Mouse (Mus musculus): ENCODE measurements around the gene Apom. TPM values are rescaled to one million over a fixed set of nuclear protein-coding genes. Genes with fewer than 3 reads are reported as not detected.
"Not testable (repeated sequence)": the region's sequence is repeated elsewhere in the genome, so short reads cannot be mapped to it uniquely, and the experiment has no call there.

Apom gene
- polyA plus RNA-seq, 1 experiment from 2014 or later: 2.2 TPM

DNA sequence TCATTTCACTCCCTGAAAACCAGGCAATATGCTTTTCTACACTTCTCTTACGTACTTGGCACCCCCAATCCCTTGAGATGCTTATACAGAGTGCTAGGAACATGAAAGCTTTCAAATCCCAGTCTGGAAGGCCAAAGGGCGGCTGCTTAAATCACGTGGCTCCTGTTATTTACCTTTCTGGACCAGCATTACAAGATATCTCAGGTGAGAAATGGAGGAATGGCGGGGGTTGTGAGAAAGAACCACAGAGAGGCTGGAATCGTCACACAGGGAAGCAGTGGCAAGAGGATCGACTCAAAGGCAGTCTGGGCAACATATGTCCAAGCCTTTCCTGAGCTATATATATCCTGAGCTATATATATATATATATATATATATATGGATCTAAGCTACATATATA lies 6.3 kb downstream of the Apom start:
- Histone ChIP-seq H3K27ac (replicated peaks) (peak overlapping the region; percentile 89), H3K9me3 (no peaks in the 10 kb centered on the region), H3K9ac (peak overlapping the region; percentile 91), H3K4me3 (peak overlapping the region; percentile 79), H3K36me3 (peaks cover 46% of the 10 kb centered on the region), H3K4me1 (peaks cover 41% of the 10 kb centered on the region), H3K4me2 (peak overlapping the region; percentile 85), H3K27me3 (replicated peaks) (no peaks in the 10 kb centered on the region)
- ATAC-seq (ENCODE audit: extremely low read depth, insufficient number of reproducible peaks, low FRiP score, low TSS enrichment): no peak
- WGBS: 28% methylated on average over 6 of the region's 6 CpGs

DNA sequence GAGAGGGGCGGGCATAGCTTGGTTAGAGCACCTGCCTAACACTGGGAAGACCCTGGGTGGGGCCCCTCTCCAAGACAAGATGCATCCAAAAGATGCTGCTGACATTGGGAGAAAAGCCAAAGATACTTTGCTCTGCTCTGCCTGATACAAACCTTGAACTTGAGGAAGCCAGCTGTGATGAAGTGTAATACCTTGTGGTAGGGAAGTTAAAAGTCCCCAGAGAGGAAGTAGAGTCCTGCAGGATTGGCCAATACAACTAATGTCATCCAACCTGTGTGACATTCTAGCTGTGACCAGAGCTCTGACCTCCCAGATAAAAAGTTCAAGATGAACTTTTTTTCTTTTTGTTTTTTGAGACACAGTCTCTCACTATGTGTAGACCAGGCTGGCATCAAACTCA lies 6.8 kb downstream of the Apom start:
- H3K27ac ChIP-seq (replicated peaks): peak overlapping the region; percentile 89; the same call in 1 of the 2 replicates
- H3K4me2 ChIP-seq: peak overlapping the region; percentile 85
- H3K36me3 ChIP-seq: peaks cover 41% of the 10 kb centered on the region
- H3K27me3 ChIP-seq (replicated peaks): no peaks in the 10 kb centered on the region
- H3K4me3 ChIP-seq: no peak overlapping the region
- H3K9ac ChIP-seq: peak overlapping the region; percentile 91
- peaks cover 45% of the 10 kb centered on the region for H3K4me1 ChIP-seq
- 93% methylated on average over 1 of the region's 1 CpGs for WGBS
- no peaks in the 10 kb centered on the region for H3K9me3 ChIP-seq
- ATAC-seq (ENCODE audit: extremely low read depth, insufficient number of reproducible peaks, low FRiP score, low TSS enrichment): no peak

DNA sequence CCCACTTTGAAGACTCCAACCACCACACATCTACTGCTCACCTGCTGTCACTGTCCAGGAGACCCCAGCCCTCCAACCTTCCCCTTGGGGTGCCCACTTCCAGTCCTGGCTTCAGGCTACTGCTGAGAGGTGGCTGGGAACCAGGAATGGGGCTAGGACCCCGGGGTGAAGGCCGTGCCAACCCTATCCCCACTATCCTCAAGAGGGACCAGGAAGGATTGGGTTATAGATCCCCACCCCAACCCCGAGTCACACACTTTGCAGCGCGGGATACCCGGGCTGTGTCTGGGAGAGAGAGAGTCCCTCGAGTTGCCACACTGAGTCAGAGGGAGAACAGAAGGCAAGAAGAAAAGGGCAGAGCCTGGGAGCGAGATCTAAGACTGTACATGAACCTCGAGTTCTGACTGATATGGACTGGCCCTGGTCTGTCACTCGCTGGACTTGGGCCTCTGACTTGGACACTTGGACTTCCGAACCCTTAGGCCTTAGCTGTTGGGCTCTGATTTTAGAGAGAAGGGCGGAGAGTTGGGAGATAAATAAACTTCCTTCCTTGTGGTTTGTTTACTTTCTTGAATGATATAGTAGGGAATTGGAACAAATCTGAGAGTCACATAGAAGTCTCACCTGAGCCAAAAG lies 7.5 kb downstream of the Apom start:
- Histone ChIP-seq H3K4me1 (peaks cover 52% of the 10 kb centered on the region), H3K36me3 (peaks cover 41% of the 10 kb centered on the region)
- H3K27me3 ChIP-seq (replicated peaks); H3K4me3 ChIP-seq; H3K9me3 ChIP-seq; H3K27ac ChIP-seq (replicated peaks); H3K4me2 ChIP-seq; H3K9ac ChIP-seq; ATAC-seq (ENCODE audit: extremely low read depth, insufficient number of reproducible peaks, low FRiP score, low TSS enrichment): not testable (repeated sequence)
- WGBS: 88% methylated on average over 12 of the region's 12 CpGs

DNA sequence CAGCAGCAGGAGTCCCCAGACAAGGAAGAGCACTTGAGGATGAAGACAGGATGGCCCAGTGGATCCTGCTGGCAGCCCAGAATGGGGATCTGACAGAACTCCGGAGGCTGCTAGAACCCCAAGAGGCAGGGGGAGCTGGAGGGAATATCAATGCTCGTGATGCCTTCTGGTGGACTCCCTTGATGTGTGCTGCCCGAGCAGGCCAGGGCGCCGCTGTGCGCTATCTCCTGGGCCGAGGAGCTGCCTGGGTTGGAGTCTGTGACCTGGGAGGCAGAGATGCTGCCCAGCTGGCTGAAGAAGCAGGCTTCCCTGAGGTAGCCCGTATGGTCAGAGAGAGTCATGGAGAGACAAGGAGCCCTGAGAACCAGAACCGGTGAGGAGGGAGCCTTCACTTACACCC lies 8.6 kb downstream of the Apom start:
- ATAC-seq (ENCODE audit: extremely low read depth, insufficient number of reproducible peaks, low FRiP score, low TSS enrichment); H3K27me3 ChIP-seq (replicated peaks): not testable (repeated sequence)
- WGBS: 92% methylated on average over 9 of the region's 9 CpGs

DNA sequence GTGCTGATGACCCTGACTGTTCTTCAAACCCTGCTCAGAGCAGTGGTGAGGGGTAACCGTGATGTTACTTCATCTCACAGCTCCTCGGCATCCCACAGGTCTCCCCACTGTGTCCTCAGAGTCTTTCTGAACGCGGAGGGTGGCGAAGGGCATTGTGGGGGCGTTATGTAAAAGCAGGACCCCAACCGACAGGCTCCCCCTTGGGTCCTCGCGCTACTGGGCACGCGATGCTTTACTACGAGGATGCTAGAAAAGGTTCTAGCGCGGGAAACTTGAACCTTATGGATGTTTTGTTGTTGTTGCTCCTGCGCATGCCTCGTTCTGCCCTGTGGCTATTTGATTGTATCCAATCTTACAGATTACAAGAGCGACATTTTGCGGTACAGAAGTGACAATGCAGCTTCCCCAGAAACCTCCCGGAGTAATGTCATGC lies 10.0 kb downstream of the Apom start, which contains the start of gene Csnk2b:
Gene Csnk2b (minus strand): TSS at position 183 of the 433 bp plus-strand sequence.
- under 1% methylated on average over 19 of the region's 19 CpGs for WGBS
- H3K27me3 ChIP-seq (replicated peaks): no peaks in the 10 kb centered on the region
- H3K27ac ChIP-seq (replicated peaks): peak within 1 kb of the TSS; percentile 92
- no peak for ATAC-seq (ENCODE audit: extremely low read depth, insufficient number of reproducible peaks, low FRiP score, low TSS enrichment)
- peak within 1 kb of the TSS; percentile 98 for H3K4me3 ChIP-seq
- H3K36me3 ChIP-seq: peaks cover 50% of the 10 kb centered on the region
- no peaks in the 10 kb centered on the region for H3K9me3 ChIP-seq
- H3K4me2 ChIP-seq: peak within 1 kb of the TSS; percentile 96
- H3K4me1 ChIP-seq: peaks cover 37% of the 10 kb centered on the region
- H3K9ac ChIP-seq: peak within 1 kb of the TSS; percentile 99

More for the DNA sequence above, 8.6 kb downstream of the Apom start:
- peaks cover 42% of the 10 kb centered on the region for H3K36me3 ChIP-seq
- H3K4me1 ChIP-seq: peaks cover 48% of the 10 kb centered on the region
- H3K9ac ChIP-seq; H3K4me2 ChIP-seq; H3K27ac ChIP-seq (replicated peaks); H3K9me3 ChIP-seq; H3K4me3 ChIP-seq: not testable (repeated sequence)

DNA sequence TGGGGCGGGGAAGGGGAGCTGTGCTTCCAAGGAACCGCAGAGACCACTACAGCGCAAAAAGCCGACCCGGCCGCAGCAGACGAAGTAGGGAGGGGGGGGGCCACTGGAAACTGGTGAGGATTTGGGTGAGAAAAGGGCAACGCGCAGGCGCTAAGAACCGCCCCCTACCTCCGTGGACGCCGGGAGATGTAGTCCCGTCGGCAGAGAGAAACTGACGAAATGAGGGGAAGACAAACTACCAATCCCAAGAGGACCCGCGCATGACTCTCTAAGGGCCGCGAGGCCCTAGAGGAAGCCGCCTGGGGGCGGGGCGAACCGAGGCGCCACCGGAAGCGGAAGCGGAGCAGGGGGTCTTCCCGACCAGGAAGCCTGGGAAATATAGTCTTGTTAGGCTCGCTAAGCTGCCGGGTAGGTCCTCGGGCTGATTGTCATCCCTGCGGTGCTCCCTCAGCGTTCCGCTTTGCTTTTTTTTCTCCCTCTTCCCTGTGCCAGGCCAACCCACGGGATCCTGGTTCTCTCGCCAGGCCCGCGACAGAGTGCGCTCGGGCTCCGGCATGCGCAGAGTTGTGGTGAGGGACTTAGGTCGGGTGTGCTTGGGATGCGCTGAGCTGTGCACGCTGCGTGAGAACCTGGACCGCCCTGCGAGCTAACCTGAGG lies 10.6 kb downstream of the Apom start, which contains the start of gene Gpank1:
Gene Gpank1 (plus strand): TSS at position 313 of the 657 bp plus-strand sequence.
- Histone ChIP-seq H3K36me3 (peaks cover 55% of the 10 kb centered on the region), H3K4me1 (peaks cover 33% of the 10 kb centered on the region), H3K4me3 (peak within 1 kb of the TSS; percentile 98), H3K27ac (replicated peaks) (peak within 1 kb of the TSS; percentile 92), H3K4me2 (peak within 1 kb of the TSS; percentile 96), H3K9me3 (no peaks in the 10 kb centered on the region), H3K27me3 (replicated peaks) (no peaks in the 10 kb centered on the region), H3K9ac (peak within 1 kb of the TSS; percentile 99)
- WGBS: under 1% methylated on average over 50 of the region's 50 CpGs
- ATAC-seq (ENCODE audit: extremely low read depth, insufficient number of reproducible peaks, low FRiP score, low TSS enrichment): peak; percentile 97

DNA sequence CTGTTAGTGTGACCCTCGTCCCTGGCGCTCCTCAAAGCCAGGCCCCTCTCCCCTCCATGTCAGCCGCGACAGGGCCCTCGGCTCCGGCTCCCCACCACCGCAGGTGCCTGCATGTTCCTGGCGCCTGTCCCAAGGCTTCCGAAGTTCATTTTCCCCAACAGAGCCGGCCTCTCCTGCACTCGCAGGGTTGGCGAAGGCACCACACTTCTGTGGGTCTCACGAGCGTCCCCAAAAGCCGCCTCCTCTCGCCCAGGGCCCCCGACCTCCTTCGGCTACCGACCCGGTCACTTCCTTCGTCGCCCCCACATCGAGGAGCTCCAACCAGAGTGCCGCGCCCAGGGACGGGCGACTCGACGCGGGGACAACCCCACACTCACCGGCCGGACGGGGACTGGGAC lies 11.1 kb downstream of the Apom start:
- H3K4me2 ChIP-seq: peak overlapping the region; percentile 96
- H3K9ac ChIP-seq: peak overlapping the region; percentile 99
- WGBS: 0% methylated on average over 33 of the region's 33 CpGs
- no peaks in the 10 kb centered on the region for H3K9me3 ChIP-seq
- H3K27me3 ChIP-seq (replicated peaks): no peaks in the 10 kb centered on the region
- H3K4me1 ChIP-seq: peaks cover 32% of the 10 kb centered on the region
- peak overlapping the region; percentile 81 for H3K27ac ChIP-seq (replicated peaks)
- ATAC-seq (ENCODE audit: extremely low read depth, insufficient number of reproducible peaks, low FRiP score, low TSS enrichment): 0 out of 2 replicates have a peak, but pooled peaks have one; percentile 0
- H3K4me3 ChIP-seq: peak overlapping the region; percentile 98
- peaks cover 61% of the 10 kb centered on the region for H3K36me3 ChIP-seq

DNA sequence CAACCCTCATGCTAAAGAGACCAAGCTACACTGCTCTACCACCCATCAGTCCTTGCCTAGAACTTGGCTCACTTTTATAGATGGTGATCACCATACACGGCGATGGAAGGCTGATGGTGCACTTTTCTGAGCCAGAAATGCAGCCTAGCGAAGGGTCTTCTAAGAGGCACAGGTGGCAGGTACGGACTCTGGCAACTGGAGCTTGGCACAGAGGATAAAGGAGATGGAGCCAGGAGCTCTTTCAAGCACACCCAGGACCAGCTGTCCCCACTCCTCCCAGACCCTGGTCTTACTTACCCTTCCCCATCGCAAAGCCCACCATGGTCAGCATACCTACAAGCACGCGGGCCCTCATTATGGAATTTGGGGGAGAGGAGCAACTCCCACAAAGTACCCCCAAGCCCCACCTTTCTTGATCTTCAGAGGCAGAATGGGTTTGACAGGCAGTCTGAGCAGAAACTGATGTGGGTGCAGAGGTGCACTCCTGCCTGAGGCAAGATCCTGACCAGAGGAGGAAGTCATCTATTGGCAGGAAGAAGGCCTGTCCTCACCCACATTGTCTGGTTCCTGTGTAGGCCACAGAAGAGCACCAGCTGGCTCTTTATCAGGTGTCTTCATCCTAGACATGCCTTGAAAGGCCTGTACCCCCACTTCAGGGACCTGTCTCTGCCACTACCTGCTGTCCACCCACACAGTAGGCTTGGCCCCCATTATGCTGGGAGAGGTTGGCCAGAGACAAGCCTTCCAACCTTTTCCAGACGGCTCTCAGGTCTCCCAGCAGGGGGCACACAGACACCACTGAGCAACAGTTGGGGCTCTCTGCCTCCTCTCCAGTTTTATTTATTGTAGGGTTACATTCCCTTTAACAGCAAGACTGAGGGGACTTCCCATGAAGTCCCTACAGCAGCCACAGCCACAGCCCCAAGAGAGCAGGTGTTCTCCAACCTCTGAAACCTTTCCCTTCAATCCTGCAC lies 16.5 kb downstream of the Apom start, which contains the start of gene Ly6g5b:
Gene Ly6g5b (minus strand): TSS at position 383 of the 974 bp plus-strand sequence.
- Histone ChIP-seq H3K9ac (no peak within 1 kb of the TSS), H3K27me3 (replicated peaks) (no peaks in the 10 kb centered on the region; the same call in 1 of the 2 replicates), H3K9me3 (no peaks in the 10 kb centered on the region), H3K36me3 (peaks cover 63% of the 10 kb centered on the region), H3K27ac (replicated peaks) (no peak within 1 kb of the TSS), H3K4me3 (no peak within 1 kb of the TSS), H3K4me2 (no peak within 1 kb of the TSS), H3K4me1 (peaks cover 9% of the 10 kb centered on the region)
- ATAC-seq (ENCODE audit: extremely low read depth, insufficient number of reproducible peaks, low FRiP score, low TSS enrichment): no peak
- WGBS: 82% methylated on average over 8 of the region's 8 CpGs

DNA sequence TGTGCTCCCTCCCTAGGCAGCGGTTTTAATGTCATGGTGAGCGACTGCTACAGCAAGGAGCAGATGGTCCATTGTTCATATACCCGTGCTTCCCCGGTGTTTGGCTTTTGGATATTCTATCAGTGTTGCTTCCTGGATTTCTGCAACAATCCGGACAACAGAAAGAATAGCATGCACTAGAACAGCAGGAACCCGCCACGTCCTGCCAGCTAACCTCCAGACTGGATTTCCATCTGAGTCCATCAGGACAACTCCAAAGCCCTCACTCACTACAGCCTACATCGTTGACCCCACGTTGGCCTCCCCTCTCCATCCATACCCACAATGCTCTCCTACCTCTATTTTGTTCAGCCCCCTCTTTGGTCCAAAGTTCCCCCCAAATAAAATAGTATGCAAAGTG lies 20.1 kb downstream of the Apom start:
- ATAC-seq (ENCODE audit: extremely low read depth, insufficient number of reproducible peaks, low FRiP score, low TSS enrichment): no peak
- H3K27ac ChIP-seq (replicated peaks): peak overlapping the region; percentile 45

DNA sequence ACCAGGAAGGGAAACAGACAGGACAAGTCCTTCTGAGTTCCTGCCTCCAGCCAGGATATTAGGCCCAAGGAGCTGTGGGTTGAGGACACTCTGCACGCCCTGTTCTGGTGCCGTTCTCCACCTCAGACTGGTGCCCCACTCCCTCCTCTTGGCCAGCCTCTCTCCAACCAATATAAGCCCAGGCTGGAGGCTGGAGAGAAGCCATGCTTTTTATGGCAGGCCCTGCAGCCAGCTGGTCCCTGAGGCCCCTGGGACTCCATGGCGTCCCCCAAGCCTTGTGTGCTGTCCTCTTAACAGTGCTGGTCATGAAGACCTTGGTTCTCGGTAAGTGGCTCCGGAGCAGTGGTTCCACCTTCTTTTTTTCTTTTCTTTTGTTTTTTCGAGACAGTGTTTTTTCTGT lies 23.8 kb downstream of the Apom start, which contains the start of gene Ly6g5c:
Gene Ly6g5c (plus strand): TSS at position 183 of the 400 bp plus-strand sequence.
- Histone ChIP-seq H3K9ac (no peak within 1 kb of the TSS), H3K27me3 (replicated peaks) (no peaks in the 10 kb centered on the region; the same call in 1 of the 2 replicates), H3K4me1 (peaks cover 14% of the 10 kb centered on the region), H3K27ac (replicated peaks) (no peak within 1 kb of the TSS), H3K36me3 (peaks cover 8% of the 10 kb centered on the region), H3K4me3 (no peak within 1 kb of the TSS), H3K9me3 (no peaks in the 10 kb centered on the region), H3K4me2 (no peak within 1 kb of the TSS)
- ATAC-seq (ENCODE audit: extremely low read depth, insufficient number of reproducible peaks, low FRiP score, low TSS enrichment): no peak
- WGBS: 78% methylated on average over 6 of the region's 6 CpGs

More for the DNA sequence above, 20.1 kb downstream of the Apom start:
- 60% methylated on average over 9 of the region's 9 CpGs for WGBS
- no peaks in the 10 kb centered on the region for H3K4me1 ChIP-seq
- H3K36me3 ChIP-seq: peaks cover 30% of the 10 kb centered on the region
- no peak overlapping the region; the same call in 1 of the 2 replicates for H3K9ac ChIP-seq
- no peaks in the 10 kb centered on the region for H3K9me3 ChIP-seq
- H3K27me3 ChIP-seq (replicated peaks): no peaks in the 10 kb centered on the region; the same call in 1 of the 2 replicates
- H3K4me2 ChIP-seq: peak overlapping the region; percentile 33
- H3K4me3 ChIP-seq: no peak overlapping the region

Data from heart, embryonic 13.5 days (tissue).